Mouse (Mus musculus): ENCODE measurements around the gene Shq1.

Shq1 gene

DNA sequence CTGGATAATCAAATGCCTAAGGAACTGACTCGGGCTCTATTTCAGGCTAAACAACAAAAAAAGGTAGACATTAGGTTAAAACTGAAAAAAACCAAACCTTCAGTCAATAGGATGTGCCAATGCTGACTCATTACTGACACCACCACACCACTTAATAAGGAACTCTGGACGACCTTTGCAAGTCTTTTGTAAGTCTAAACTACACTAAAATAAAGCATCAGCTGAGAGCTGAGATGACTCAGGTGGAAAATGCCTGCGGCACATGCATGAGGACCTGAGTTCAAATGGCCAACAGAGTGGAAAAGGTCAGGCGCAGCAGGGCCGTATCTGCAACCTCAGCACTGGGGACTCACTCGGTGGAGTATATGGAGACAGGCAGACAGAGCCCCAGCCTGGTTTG lies 69.3 kb downstream of the Shq1 start:
- no peak for DNase-seq (ENCODE audit: low spot score)

DNA sequence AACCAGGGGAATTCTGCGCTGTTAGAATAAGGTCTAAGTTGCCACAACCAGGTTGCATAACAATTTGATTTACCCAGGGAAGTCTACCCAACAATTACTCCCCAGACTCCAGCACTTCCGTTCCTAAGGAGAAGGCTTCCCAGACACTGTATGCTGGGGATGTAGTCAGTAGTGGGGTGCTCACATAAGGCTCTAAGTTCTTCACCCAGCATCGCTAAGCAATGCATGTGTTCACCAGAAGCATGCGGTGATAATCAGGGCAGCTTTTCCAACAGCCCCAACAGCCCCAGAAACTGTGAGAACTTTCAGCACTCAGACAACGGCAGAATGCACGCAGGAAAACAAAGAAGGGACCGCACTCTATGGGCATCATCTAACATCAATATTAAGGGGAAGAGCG lies 77.1 kb downstream of the Shq1 start:
- no peak for DNase-seq (ENCODE audit: low spot score)

GRCm38 (mm10) chr6:100592991-100593390 lies 78.0 kb downstream of the Shq1 start:
- DNase-seq (ENCODE audit: low spot score): no peak

DNA sequence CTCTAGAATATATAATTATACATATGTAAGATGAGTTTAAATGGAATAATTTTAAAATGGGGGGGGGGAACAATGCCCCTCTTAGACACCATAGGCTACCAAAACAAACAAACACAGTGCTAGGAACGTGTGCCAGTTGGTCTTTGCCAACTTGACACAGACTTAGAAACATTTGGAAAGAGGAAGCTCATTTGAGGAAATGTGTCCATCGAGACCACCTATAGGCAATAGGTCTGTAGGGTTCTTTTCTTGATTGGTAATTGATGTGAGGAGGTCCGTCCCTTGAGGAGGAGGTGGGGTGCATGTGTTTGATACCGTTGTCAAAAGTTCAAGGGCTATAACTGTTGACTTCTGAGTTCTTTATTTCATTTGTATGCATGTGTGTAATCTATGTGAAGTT lies 80.4 kb downstream of the Shq1 start:
- no peak for DNase-seq (ENCODE audit: low spot score)

DNA sequence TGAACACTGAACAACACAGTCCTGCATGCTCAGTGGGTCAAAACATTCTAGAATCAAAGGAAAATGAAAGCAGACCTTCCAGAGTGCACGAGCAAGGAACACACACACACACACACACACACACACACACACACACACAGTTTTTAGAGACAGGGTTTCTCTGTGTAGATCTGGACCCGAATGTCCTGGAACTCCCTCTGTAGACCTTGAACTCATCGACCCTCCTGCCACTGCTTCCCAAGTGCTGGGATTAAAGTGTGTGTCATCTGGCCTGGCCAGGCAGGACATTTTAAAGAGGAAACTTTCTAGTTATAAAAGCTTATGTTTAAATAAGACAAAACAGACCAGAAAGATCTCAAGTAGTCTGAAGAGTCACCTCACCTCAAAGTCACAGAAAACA lies 82.1 kb downstream of the Shq1 start:
- DNase-seq (ENCODE audit: low spot score): no peak

DNA sequence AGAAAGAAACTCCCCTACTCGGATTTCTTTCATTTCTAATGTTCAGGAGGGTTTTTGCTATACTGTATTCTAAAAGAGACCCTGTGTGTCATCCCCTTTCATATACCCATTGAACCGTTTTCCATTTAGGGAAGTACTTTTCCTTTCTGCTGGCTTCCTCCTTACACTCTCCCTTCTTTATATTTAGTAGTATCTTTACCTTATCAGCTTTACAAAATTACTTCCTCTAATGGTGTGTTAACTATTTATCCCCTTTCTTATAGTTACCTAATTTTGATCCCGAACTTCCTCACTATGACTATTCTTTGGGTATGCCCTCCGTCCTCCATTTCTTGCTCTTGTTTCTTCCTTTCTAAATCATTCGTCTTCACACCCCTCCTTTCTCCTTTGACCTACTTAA lies 84.2 kb downstream of the Shq1 start:
- DNase-seq (ENCODE audit: low spot score): no peak

DNA sequence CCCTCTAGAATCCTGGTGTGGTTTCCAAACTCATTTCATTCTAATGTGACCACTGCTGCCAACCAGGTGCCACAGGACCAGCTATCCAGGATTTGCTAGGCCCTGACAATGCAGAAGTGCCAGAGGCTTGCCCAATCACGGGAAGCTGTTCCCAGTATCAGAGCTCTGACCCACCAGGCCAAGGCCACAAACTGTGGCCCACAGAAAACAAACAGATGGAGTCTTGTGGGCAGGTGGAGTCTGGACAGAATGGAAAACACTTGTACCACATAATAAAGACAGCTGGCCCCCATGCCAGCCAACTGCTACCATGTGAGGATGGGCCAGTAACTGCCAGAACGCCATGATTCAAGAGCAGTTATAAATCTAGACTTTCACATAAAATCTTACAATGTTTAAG lies 89.0 kb downstream of the Shq1 start:
- DNase-seq (ENCODE audit: low spot score): no peak

DNA sequence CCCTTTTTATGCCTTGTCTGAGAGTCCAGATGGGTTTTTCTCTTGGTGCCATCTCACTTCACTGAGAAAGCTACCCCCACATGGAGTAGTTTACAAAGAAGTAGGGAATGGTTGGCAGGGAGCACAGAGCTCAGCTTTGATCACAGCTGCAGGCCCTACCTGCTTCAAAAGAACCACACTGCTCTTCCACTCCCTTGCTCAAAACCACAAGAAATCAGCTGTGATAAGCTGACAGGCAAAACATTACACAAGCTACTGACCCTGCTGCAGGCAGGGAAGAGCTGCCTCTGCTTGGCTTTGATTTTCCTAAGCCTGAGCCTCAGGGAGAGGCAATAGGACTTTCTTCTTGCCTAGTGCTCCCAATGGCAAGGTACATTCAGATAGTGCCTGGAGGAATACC lies 89.9 kb downstream of the Shq1 start:
- no peak for DNase-seq (ENCODE audit: low spot score)

GRCm38 (mm10) chr6:100577590-100577989 lies 93.4 kb downstream of the Shq1 start:
- DNase-seq (ENCODE audit: low spot score): no peak

- DNase-seq (ENCODE audit: low spot score): no peak
These were observed 94.8 kb downstream of the Shq1 start for GRCm38 (mm10) chr6:100576171-100576570.

DNA sequence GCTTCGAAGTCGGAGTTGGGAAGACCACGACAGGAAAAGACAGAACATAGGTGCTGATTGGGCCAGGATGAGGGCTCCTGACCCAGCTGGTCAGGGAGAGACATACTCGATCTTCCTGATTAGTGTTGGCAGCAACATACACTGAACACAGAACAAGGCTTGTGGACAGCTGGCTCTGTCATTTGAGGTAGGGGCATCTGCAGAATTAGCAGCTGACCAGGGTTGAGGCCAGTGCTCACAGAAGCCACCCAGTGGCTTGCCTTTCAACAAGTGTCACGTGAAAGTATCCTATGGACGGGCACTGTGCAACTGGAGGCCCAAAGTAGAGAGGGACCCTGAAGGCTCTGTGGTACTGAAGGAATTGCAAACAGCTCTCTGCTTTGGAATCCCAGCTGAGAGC lies 104.2 kb downstream of the Shq1 start:
- no peak for DNase-seq (ENCODE audit: low spot score)

GRCm38 (mm10) chr6:100564516-100564915 lies 106.4 kb downstream of the Shq1 start:
- no peak for DNase-seq (ENCODE audit: low spot score)

GRCm38 (mm10) chr6:100563552-100564341 lies 107.2 kb downstream of the Shq1 start:
- peak; percentile 75 for DNase-seq (ENCODE audit: low spot score)

- DNase-seq (ENCODE audit: low spot score): peak; percentile 51
These were observed 108.0 kb downstream of the Shq1 start for GRCm38 (mm10) chr6:100562719-100563551.

- peak; percentile 85 for DNase-seq (ENCODE audit: low spot score)
These were observed 112.9 kb downstream of the Shq1 start for GRCm38 (mm10) chr6:100558057-100558456.

DNA sequence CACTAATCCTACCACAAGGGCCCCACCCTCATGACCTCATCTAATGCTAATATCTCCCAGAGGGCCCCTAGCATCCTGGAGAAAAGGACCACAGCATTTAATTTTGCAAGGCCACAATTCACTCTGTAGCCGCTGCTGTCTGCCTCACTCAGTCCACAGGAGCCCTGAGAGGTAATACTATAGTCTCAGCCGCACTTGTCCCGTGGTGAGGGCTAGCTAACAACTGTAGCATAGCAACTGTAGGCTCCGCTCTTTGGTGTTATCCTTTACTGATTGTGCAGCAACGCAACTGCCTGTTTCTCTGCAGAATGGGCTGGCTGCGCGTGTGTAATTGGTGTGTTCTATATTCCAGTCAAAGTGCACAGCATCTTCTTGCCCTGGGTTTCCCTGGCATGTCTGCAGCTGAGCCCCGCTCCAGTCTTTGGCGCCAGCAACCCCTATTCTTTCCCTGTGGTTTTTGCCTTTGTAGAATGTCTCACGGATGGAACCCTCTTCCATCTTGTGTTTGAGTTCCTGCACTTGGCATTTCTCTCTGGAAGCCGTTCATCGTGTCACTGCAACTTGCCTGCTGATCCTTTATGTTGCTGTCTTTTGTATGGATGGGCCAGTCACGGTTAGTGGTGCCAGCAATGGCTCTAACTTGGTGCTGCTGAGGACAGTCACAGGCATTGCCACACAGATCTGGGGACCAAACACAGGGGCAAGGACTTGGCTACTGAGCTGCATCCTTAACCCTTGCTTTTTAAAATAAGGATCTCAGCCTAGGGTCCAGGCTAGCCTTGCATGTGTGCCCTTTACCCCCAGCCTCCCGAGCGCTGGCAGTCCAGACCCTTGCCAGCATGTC lies 128.6 kb downstream of the Shq1 start:
- no peak for DNase-seq (ENCODE audit: low spot score)

DNA sequence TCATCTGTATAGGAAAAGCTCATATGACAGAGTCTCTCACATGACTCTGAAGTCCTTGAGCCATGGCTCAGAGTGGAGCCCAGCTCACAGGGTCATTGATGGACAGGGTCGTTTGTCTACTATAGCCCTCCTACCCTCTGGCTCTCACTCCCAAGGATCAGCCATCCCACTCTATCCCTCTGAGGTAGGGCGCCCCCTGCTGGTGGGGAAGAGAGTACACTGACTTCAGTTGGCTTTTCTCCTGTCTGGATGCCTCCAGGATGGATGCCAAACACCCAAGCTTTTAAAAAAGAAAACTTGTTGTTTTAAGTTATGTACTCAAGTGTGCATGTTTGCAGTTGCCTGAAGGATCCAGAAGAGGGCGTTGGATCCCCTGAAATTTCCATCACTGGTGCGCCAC lies 131.3 kb downstream of the Shq1 start:
- no peak for DNase-seq (ENCODE audit: low spot score)

DNA sequence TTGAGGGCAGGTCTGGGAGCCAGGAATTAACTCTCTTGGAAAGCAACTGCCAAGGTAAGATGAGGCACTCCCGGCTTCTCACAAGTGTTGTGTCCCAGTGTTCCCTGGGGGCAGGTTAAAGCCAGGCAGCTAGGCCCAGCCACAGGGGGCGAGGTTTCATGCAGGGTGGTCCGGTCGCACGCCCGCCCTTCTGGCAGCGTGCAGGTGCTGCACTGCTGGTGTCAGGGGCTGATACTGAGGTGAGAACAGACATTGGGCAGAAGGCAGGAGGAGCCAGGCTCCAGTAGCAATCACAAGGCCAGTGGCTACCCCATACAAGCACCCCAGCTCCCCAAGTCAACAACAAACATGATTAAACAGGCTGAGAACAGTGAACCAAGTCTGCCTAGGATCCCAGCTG lies 132.4 kb downstream of the Shq1 start:
- DNase-seq (ENCODE audit: low spot score): no peak

GRCm38 (mm10) chr6:100537987-100538386 lies 133.0 kb downstream of the Shq1 start:
- no peak for DNase-seq (ENCODE audit: low spot score)

DNA sequence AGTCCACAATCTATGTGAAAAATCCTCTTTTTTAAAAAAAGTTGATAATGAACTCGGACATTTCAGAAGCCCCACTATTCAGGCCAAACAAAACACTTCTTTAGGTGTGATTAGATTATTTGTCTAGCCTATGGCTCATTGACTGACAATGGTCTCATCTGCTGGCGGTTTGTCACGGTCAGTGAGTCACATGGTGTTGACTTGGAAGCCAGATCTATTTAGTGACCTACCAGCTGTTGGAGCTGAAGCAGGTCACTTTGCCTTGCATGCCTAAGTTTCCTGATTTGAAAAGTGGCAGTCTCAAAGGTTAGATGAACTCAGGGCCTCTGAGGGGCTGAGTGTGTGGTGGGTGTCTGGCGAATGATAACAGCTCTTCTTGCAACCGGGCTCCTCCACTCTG lies 133.9 kb downstream of the Shq1 start:
- no peak for DNase-seq (ENCODE audit: low spot score)

- no peak for DNase-seq (ENCODE audit: low spot score)
These were observed 137.6 kb downstream of the Shq1 start for GRCm38 (mm10) chr6:100533364-100533763.

DNA sequence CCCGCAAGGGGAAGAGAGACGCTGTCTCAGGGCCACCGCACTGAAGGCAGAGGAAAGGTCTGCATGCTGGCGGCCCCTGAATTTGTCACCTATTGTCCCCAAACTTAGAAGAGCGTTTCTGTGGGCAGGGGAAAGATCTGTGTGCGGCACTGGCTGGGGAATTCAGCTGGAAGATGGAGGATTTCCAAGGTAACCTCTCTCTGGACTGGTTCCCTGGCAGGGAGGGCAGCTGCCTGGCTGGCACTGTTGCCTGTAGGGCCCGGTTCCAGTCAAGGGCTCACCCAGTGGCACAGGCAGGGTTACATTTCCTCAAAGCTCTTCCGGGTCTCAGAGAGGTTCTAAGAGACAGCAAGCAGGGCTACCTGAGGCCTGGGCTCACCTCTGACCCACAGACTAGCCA lies 138.6 kb downstream of the Shq1 start:
- DNase-seq (ENCODE audit: low spot score): no peak

- DNase-seq (ENCODE audit: low spot score): no peak
These were observed 141.3 kb downstream of the Shq1 start for GRCm38 (mm10) chr6:100529673-100530072.
